Comparison of ENCODE assay signal across 9 mouse cellular contexts in the genomic region with DNA sequence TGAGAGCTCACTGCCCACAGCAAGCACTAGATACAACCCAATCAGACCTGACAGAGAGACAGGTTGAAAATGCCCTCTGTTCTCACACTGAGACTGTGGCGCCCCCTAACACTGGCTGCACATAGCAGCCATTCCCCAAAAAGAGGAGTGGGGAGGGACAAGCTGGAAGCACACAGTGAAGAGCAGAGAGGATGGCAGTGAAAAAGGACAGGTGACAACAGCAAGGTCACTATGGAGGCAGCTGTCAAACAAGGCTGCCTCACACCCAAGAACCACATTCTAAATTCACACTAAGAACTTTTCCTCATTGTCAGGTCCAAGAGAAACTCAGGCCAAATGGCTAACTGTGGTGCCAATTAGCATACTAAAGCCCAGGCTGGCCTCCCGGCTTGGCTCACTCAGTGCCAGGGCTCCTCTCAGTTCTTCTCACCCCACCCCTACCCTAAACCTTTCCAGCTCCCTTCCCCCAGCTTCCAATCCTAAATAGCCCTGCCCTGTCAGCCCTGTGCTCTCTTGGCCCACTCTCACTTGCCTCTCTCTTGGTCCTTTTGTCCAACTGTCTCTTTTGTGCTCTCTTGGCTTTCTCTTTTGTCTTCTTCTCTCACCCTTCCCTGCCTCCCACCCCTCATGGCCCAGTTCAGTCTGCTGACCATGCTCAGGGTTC.
DNase-seq lines count a peak whose midpoint lies in the region; ATAC-seq and TF ChIP-seq lines count a peak whose summit lies in the region.
"Had no signal": no experiment of that assay in that cellular context is flagged by ENCODE, and none has a peak within 500 bp of the region (broad histone marks: within the 10 kb centered on the region; RNA-seq: fewer than 3 reads in every experiment).

No protein-coding gene starts in this region.

- no peaks in the 10 kb centered on the region for H3K36me3 ChIP-seq in hindbrain, embryonic 12.5 days
- no peaks in the 10 kb centered on the region for H3K36me3 ChIP-seq in neural tube, embryonic 13.5 days
- no peaks in the 10 kb centered on the region for H3K36me3 ChIP-seq in kidney, adult 2 months (ENCODE audit: control insufficient read depth, insufficient read depth, low read length)

- H3K27me3 ChIP-seq in hindbrain, embryonic 12.5 days = no peaks in the 10 kb centered on the region
- no peaks in the 10 kb centered on the region for H3K27me3 ChIP-seq in neural tube, embryonic 13.5 days
- no peaks in the 10 kb centered on the region for H3K27me3 ChIP-seq in kidney, adult 2 months (replicated peaks; ENCODE audit: control insufficient read depth, insufficient read depth, low read length)
- H3K27me3 ChIP-seq: liver, embryonic 12.5 days had no signal

- no peak overlapping the region for H3K9ac ChIP-seq in hindbrain, embryonic 12.5 days
- no peak overlapping the region for H3K9ac ChIP-seq in neural tube, embryonic 13.5 days
- H3K9ac ChIP-seq: liver, embryonic 12.5 days had no signal

- TF ChIP-seq CTCF in kidney, adult 2 months (conservative IDR thresholded peaks at IDR 0.05; ENCODE audit: insufficient read depth, insufficient read length, low read depth, low read length) = no peak

- DNase-seq in right cerebral cortex, adult 18-20 months = peak; percentile 34
- no peak for DNase-seq in right cerebral cortex, postnatal 14 days
- DNase-seq in cerebellum, adult 9-10 months = peak; percentile 36
- DNase-seq in urinary bladder, postnatal 14 days (ENCODE audit: low spot score) = no peak
- DNase-seq in kidney, adult 2 months = no peak
- no peak for DNase-seq in kidney, adult 8-10 months

- ATAC-seq in hindbrain, embryonic 12.5 days (ENCODE audit: low FRiP score) = peak; percentile 57; the same call in 1 of the 2 replicates
- ATAC-seq in neural tube, embryonic 13.5 days (ENCODE audit: low read depth) = peak; percentile 74
- ATAC-seq: liver, embryonic 12.5 days had no signal

- no peak overlapping the region for H3K4me2 ChIP-seq in hindbrain, embryonic 12.5 days (replicated peaks)
- no peak overlapping the region for H3K4me2 ChIP-seq in neural tube, embryonic 13.5 days
- H3K4me2 ChIP-seq: liver, embryonic 12.5 days had no signal

- TF ChIP-seq POLR2A in kidney, adult 2 months (IDR thresholded peaks at IDR 0.05; ENCODE audit: low read depth, low read length) = no peak

- WGBS in hindbrain, embryonic 12.5 days = 23% methylated on average over 2 of the region's 2 CpGs
- 34% methylated on average over 2 of the region's 2 CpGs for WGBS in neural tube, embryonic 13.5 days
- 81% methylated on average over 2 of the region's 2 CpGs for WGBS in kidney, adult 2 months

- H3K4me3 ChIP-seq in hindbrain, embryonic 12.5 days = no peak overlapping the region
- H3K4me3 ChIP-seq in neural tube, embryonic 13.5 days = no peak overlapping the region
- H3K4me3 ChIP-seq in kidney, adult 2 months (ENCODE audit: insufficient read depth, low read depth, low read length) = no peak overlapping the region
- H3K4me3 ChIP-seq: liver, embryonic 12.5 days had no signal

- H3K9me3 ChIP-seq in hindbrain, embryonic 12.5 days (replicated peaks) = no peaks in the 10 kb centered on the region
- H3K9me3 ChIP-seq in neural tube, embryonic 13.5 days = no peaks in the 10 kb centered on the region
- H3K9me3 ChIP-seq: liver, embryonic 12.5 days had no signal

- peaks cover 8% of the 10 kb centered on the region; the same call in 1 of the 2 replicates for H3K4me1 ChIP-seq in hindbrain, embryonic 12.5 days
- H3K4me1 ChIP-seq in neural tube, embryonic 13.5 days (replicated peaks) = peaks cover 9% of the 10 kb centered on the region; the same call in 1 of the 2 replicates
- H3K4me1 ChIP-seq in kidney, adult 2 months (ENCODE audit: control insufficient read depth, insufficient read depth, low read length) = no peaks in the 10 kb centered on the region

- no peak overlapping the region for H3K27ac ChIP-seq in hindbrain, embryonic 12.5 days
- no peak overlapping the region for H3K27ac ChIP-seq in neural tube, embryonic 13.5 days (replicated peaks)
- H3K27ac ChIP-seq in kidney, adult 2 months (ENCODE audit: insufficient read depth, low read depth, low read length) = no peak overlapping the region
- H3K27ac ChIP-seq: liver, embryonic 12.5 days had no signal

Comparison
In these comparisons a context has a peak if more than half of its experiments do, and no peak if none do; other contexts are left out.
1. DNase-seq: peak in right cerebral cortex, adult 18-20 months (single experiment) and cerebellum, adult 9-10 months (single experiment); none in right cerebral cortex, postnatal 14 days (single experiment), urinary bladder, postnatal 14 days (single experiment), kidney, adult 2 months (single experiment) and kidney, adult 8-10 months (0 of 2).